Mouse (Mus musculus) stomach, embryonic 16.5 days (tissue): Measurements from ENCODE around the gene Cfap69. TPM values are rescaled to one million over a fixed set of nuclear protein-coding genes. Genes with fewer than 3 reads are reported as not detected.
"Not testable (repeated sequence)": the region's sequence is repeated elsewhere in the genome, so short reads cannot be mapped to it uniquely, and the experiment has no call there.

ENCODE experiments used
- ATAC-seq: fragments of 200-750 bp; cut with Nextera tagmentation; 2 replicates; pipeline ENCODE4 v1.8.0; 2017; ENCODE audit warnings: moderate number of reproducible peaks, moderate TSS enrichment; ENCODE audit not compliant: insufficient read depth, low FRiP score
- H3K27ac ChIP-seq: fragments of 300-500 bp; sonication (generic); 2 replicates; pipeline ENCODE4 v1.5.1; 2014; ENCODE audit warnings: low read length
- H3K27me3 ChIP-seq: fragments of 300-500 bp; sonication (generic); 2 replicates; pipeline ENCODE4 v1.6.1; 2014; ENCODE audit warnings: low read length, control low read depth, mixed read lengths; ENCODE audit not compliant: control insufficient read depth, insufficient read depth
- H3K36me3 ChIP-seq: fragments of 300-500 bp; sonication (generic); 2 replicates; pipeline ENCODE4 v1.6.1; 2014; ENCODE audit warnings: low read length; ENCODE audit not compliant: control insufficient read depth, insufficient read depth
- H3K4me1 ChIP-seq: fragments of 300-500 bp; sonication (generic); 2 replicates; pipeline ENCODE4 v1.6.1; 2014; ENCODE audit warnings: low read length, control low read depth, mixed read lengths; ENCODE audit not compliant: control insufficient read depth, insufficient read depth
- H3K4me2 ChIP-seq: fragments of 300-500 bp; sonication (generic); 2 replicates; pipeline ENCODE4 v1.6.1; 2014; ENCODE audit warnings: low read depth, low read length, mixed read lengths
- H3K4me3 ChIP-seq: fragments of 300-500 bp; sonication (generic); replicated peaks from 2 replicates; pipeline ENCODE4 v1.5.1; 2014; ENCODE audit warnings: mild to moderate bottlenecking, low read length
- H3K9ac ChIP-seq: fragments of 300-500 bp; sonication (generic); 2 replicates; pipeline ENCODE4 v1.6.1; 2014; ENCODE audit warnings: low read length
- H3K9me3 ChIP-seq: fragments of 300-500 bp; sonication (generic); replicated peaks from 2 replicates; pipeline ENCODE4 v1.6.1; 2016; ENCODE audit warnings: low read length, control low read depth; ENCODE audit not compliant: control insufficient read depth
- WGBS: fragments of 180-500 bp; shearing (Covaris S2); extraction: QIAGEN DNeasy Blood & Tissue Kit; methylation state at CpG from one replicate; pipeline ENCODE4 v1.1.7; 2014; 5-methylcytosine and 5-hydroxymethylcytosine counted together
- polyA plus RNA-seq: library from polyadenylated mRNA; unstranded; fragments of >200 nt; fragmentation: Nextera tagmentation; extraction: Ambion mirVana; gene quantifications from 2 replicates; pipeline ENCODE4 v1.2.1, GENCODE M21; 2015

The Cfap69 gene
- polyA plus RNA-seq, 1 experiment from 2014 or later = 4.4 TPM

DNA sequence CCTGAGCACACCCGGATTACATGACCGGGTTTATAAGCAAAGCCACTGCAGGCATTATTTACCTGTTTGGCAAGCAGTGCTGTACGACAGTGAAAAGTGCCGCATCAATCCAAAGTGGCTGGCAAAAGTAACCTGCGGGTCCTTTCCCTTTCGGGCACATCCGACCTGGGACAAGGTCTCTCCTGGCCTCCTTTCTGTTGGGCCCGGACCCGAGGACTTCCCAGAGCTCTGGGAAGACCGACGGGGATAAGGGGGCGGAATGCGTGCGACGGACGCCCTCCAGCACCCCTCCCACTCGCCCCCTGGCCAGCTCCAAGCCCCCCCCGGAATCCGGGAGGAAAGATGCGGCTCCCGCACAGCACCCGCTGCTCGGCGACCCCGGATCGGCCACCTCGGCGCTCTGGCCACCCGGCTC lies 29.5 kb upstream of the Cfap69 start:
- H3K9me3 ChIP-seq = no peaks in the 10 kb centered on the region
- H3K4me1 ChIP-seq = no peaks in the 10 kb centered on the region
- peak overlapping the region; percentile 90 for H3K9ac ChIP-seq
- no peak overlapping the region for H3K27ac ChIP-seq
- WGBS = under 1% methylated on average over 29 of the region's 29 CpGs
- no peaks in the 10 kb centered on the region for H3K27me3 ChIP-seq
- no peaks in the 10 kb centered on the region for H3K36me3 ChIP-seq
- H3K4me2 ChIP-seq = peak overlapping the region; percentile 58
- H3K4me3 ChIP-seq = peak overlapping the region; percentile 79
- ATAC-seq = peak; percentile 73; the same call in 1 of the 2 replicates

DNA sequence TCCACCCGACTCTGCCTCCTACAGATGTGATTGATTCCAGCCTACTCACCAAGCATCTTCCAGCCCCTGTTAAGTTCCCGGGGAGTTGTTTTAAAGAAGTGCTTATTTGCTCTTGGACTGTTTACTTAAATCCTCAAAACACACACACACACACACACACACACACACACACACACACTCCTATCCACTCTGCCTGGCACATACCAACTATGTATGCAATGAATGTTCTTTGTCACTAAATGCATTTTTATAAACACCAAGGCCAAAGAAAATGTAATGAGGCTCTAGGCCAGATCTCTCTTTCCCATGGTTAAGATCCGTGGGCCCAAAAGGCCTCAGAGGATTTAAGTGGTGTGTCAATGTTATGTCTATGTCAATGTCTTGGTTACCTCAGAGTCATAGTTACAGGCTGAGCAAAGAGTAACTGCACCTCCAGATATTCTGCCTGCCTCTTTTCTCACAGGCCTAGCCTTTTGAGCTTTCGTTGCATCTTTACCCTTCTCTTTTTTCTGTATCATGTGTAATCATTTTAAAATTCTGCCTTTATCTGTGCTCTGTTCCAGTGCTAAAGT lies 28.2 kb upstream of the Cfap69 start:
- WGBS = 36% methylated on average over 4 of the region's 4 CpGs
- H3K4me2 ChIP-seq = peak overlapping the region; percentile 58; the same call in 1 of the 2 replicates
- no peak overlapping the region for H3K9ac ChIP-seq
- H3K36me3 ChIP-seq = no peaks in the 10 kb centered on the region
- no peak overlapping the region for H3K27ac ChIP-seq
- H3K27me3 ChIP-seq = no peaks in the 10 kb centered on the region
- H3K9me3 ChIP-seq = no peaks in the 10 kb centered on the region
- no peak overlapping the region for H3K4me3 ChIP-seq
- ATAC-seq = no peak
- H3K4me1 ChIP-seq = peaks cover 6% of the 10 kb centered on the region; the same call in 1 of the 2 replicates

DNA sequence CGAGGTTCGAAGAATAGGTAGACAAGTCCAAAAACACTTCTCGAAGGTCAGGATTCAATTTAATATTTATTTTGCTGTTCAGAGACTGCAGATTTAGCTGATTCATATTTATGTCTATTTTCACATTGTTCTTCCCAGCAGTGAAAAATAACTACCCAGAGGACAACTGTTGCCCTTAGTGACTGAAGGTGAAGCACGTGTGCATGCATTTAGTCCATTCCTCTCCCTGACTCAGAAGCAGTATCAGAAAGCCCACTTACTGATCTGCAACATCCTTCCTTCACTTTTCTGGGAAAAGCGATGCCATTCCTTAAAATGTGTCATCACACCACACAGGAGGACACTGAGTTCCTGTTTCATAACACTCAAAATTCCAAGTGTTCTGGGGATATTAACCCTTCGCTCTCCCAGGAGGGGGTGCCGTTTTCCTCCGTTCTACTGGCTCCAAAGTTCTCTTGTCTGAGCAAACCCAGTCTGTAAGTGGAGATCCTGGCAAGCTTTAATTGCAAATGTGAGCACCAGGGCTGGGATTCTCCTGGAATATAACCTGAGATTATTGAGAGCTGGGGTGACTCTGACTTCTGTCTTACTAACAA lies 25.0 kb upstream of the Cfap69 start:
- no peak overlapping the region for H3K27ac ChIP-seq
- H3K4me3 ChIP-seq = no peak overlapping the region
- ATAC-seq = no peak
- no peaks in the 10 kb centered on the region for H3K9me3 ChIP-seq
- H3K4me2 ChIP-seq = no peak overlapping the region
- WGBS = 67% methylated on average over 8 of the region's 8 CpGs
- H3K27me3 ChIP-seq = no peaks in the 10 kb centered on the region
- H3K9ac ChIP-seq = no peak overlapping the region
- H3K36me3 ChIP-seq = no peaks in the 10 kb centered on the region
- H3K4me1 ChIP-seq = peaks cover 9% of the 10 kb centered on the region; the same call in 1 of the 2 replicates

DNA sequence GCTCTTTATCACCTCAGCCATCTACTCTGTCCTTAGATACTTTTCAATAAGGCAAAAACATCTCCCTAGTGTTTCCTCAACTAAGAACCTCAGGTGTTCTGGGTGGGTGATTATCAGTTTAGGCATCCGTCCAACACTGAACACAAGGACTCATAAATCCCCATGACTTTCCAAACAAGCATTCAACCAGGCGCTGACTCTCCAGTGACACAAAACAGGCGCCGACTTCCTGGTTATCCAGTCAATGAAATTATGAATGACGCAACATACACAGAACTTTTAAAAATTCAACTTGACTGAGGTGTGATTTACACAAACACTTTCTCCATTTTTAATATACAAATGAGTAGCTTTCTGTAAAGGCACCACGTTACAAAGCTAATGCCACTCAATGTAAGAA lies 24.2 kb upstream of the Cfap69 start:
- no peak overlapping the region for H3K9ac ChIP-seq
- H3K4me2 ChIP-seq = no peak overlapping the region
- 37% methylated on average over 6 of the region's 6 CpGs for WGBS
- H3K9me3 ChIP-seq = no peaks in the 10 kb centered on the region
- H3K4me3 ChIP-seq = no peak overlapping the region
- no peak overlapping the region for H3K27ac ChIP-seq
- H3K27me3 ChIP-seq = no peaks in the 10 kb centered on the region
- peaks cover 9% of the 10 kb centered on the region; the same call in 1 of the 2 replicates for H3K4me1 ChIP-seq
- no peak for ATAC-seq
- no peaks in the 10 kb centered on the region for H3K36me3 ChIP-seq

DNA sequence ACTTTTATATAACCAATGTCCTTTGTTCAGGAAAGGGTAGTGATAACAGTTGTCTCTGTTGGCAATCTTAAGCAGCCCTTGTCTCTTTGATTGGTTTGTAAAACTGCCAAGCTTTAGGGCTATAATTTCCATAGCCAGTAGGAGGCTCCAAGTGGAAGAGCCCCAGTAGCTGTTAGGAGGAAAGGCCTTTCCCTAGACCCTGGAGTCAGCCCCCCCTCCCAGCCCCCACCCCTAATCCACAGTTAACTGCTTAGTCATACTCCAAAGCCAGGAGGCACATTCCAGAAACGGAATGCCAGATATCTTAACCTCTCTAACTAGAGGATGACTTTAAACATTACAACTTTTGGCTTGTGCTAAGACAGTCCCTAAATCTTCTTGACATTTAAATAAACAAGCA lies 22.9 kb upstream of the Cfap69 start:
- Histone ChIP-seq H3K4me3 (no peak overlapping the region), H3K27me3 (no peaks in the 10 kb centered on the region), H3K27ac (no peak overlapping the region), H3K36me3 (no peaks in the 10 kb centered on the region), H3K4me1 (peaks cover 9% of the 10 kb centered on the region; the same call in 1 of the 2 replicates), H3K9me3 (no peaks in the 10 kb centered on the region), H3K4me2 (no peak overlapping the region), H3K9ac (no peak overlapping the region)
- peak; percentile 50; the same call in 1 of the 2 replicates for ATAC-seq
- WGBS = 0% methylated on average over 1 of the region's 1 CpGs

DNA sequence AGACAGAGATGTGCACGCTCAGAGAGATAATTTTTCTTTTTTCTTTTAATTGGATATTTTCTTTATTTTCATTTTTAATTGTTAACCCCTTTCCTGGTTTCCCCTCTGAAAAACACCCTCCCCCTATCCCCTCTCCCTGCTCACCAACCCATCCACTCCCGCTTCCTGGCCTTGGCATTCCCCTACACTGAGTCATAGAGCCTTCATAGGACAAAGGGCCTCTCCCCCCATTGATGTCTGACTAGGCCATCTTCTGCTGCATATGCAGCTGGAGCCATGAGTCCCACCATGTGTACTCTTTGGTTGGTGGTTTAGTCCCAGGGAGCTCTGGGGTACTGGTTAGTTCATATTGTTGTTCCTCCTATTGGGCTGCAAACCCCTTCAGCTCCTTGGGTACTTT lies 20.9 kb upstream of the Cfap69 start:
- H3K9me3 ChIP-seq, H3K4me2 ChIP-seq, ATAC-seq, H3K36me3 ChIP-seq, H3K4me1 ChIP-seq, H3K27me3 ChIP-seq, H3K27ac ChIP-seq, H3K9ac ChIP-seq, H3K4me3 ChIP-seq: not testable (repeated sequence)
- WGBS = 71% methylated on average over 2 of the region's 2 CpGs

DNA sequence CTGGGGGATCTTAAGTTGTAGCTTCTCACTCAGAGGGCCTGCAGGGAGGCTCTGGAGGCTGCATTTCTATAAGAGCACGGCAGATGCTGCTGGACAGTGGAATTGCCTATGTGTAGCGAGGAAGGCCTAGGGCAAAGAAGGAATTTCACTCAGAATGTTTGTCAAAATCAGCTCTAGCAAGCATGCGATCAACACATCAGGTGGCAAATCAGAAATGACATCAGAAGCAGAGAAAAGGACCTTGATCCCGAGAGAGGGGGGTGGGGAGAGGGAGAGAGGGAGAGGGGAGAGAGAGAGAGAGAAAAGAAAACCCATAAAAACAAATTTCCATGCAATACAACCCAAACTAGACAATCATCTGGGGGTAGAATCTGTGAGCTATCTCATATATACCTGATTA lies 19.3 kb upstream of the Cfap69 start:
- Histone ChIP-seq H3K36me3 (no peaks in the 10 kb centered on the region), H3K4me3 (no peak overlapping the region), H3K27me3 (no peaks in the 10 kb centered on the region), H3K27ac (no peak overlapping the region), H3K4me2 (no peak overlapping the region), H3K9me3 (no peaks in the 10 kb centered on the region), H3K9ac (no peak overlapping the region), H3K4me1 (peaks cover 9% of the 10 kb centered on the region; the same call in 1 of the 2 replicates)
- no peak for ATAC-seq
- 68% methylated on average over 4 of the region's 4 CpGs for WGBS

DNA sequence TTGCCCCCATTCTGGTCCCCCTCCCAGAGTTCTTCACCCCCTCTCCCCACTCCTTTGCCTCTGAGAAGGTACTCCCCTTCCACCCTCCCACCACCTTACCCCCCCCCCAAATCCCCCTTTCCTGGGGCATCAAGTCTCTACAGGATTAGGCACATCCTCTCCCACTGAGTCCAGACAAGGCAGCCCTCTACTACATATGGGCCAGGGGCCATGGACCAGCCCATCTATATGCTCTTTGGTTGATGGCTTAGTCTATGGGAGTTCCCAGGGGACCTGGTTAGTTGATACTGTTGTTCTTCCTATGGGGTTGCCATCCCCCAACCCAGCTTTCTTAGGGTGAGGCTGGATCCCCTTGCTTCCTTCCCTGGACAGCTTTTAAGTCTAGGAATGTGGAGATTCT lies 15.4 kb upstream of the Cfap69 start:
- Histone ChIP-seq H3K9ac (no peak overlapping the region), H3K4me3 (no peak overlapping the region), H3K27ac (no peak overlapping the region), H3K36me3 (no peaks in the 10 kb centered on the region), H3K9me3 (no peaks in the 10 kb centered on the region), H3K27me3 (no peaks in the 10 kb centered on the region), H3K4me1 (no peaks in the 10 kb centered on the region), H3K4me2 (no peak overlapping the region)
- no peak for ATAC-seq

DNA sequence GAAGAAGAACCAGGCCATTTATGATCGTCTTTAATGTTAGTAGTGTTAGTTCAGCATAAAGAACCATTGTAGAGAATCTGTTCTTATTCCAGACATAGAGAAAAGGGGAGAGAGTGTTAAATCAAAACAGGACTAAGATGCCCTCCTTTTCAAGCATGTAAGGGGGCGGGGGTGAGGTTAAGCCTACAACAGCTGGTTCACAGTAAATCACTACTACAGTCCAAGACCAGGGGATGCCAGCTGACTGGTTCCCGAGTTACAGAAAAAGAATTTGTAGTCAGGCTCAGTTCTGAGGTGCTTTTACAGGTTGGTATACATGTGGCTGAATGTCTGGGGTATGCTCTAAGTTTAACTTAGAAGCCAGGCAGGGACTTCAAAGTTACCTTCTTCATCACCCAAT lies 12.0 kb upstream of the Cfap69 start:
- no peak overlapping the region for H3K27ac ChIP-seq
- no peak for ATAC-seq
- H3K4me2 ChIP-seq = no peak overlapping the region
- 80% methylated on average over 3 of the region's 3 CpGs for whole genome bisulfite sequencing
- H3K4me3 ChIP-seq = no peak overlapping the region
- H3K9me3 ChIP-seq = no peaks in the 10 kb centered on the region
- H3K4me1 ChIP-seq = no peaks in the 10 kb centered on the region
- H3K36me3 ChIP-seq = no peaks in the 10 kb centered on the region
- H3K9ac ChIP-seq = no peak overlapping the region
- H3K27me3 ChIP-seq = no peaks in the 10 kb centered on the region
